Mouse (Mus musculus) liver, embryonic 14.5 days (tissue): ENCODE results near the gene Sec23b. TPM values are rescaled to one million over a fixed set of nuclear protein-coding genes. Genes with fewer than 3 reads are reported as not detected.

Source experiments
- ATAC-seq: fragments of 200-750 bp; cut with Nextera tagmentation; 2 replicates; pipeline ENCODE4 v1.8.0; 2017; ENCODE audit warnings: moderate number of reproducible peaks, mild to moderate bottlenecking, moderate library complexity; ENCODE audit not compliant: insufficient read depth
- DNase-seq, 3 experiments: peaks; one replicate each; pipeline ENCODE4 v3.0.0-alpha.2; 2012 to 2013; ENCODE audit warnings: low read depth in 3 of 3, low spot score in 3 of 3
- H3K27ac ChIP-seq: fragments of 300-500 bp; sonication (generic); 2 replicates; pipeline ENCODE4 v1.5.1; 2014; ENCODE audit warnings: moderate library complexity, mild to moderate bottlenecking, control low read depth, inconsistent platforms
- H3K27me3 ChIP-seq: fragments of 300-500 bp; sonication (generic); 2 replicates; pipeline ENCODE4 v1.6.1; 2014; ENCODE audit warnings: mild to moderate bottlenecking, low read length, moderate library complexity; ENCODE audit not compliant: control insufficient read depth, insufficient read depth
- H3K36me3 ChIP-seq: fragments of 300-500 bp; sonication (generic); replicated peaks from 2 replicates; pipeline ENCODE4 v1.6.1; 2014; ENCODE audit warnings: low read depth; ENCODE audit not compliant: control insufficient read depth, insufficient read depth
- H3K4me1 ChIP-seq, 2 experiments: fragments of 200-500 bp in 1 of 2; fragments of 300-500 bp in 1 of 2; sonication (generic) in 1 of 2; replicated peaks; 2 replicates each; pipeline ENCODE4 v1.6.1; 2012 to 2014; ENCODE audit warnings: antibody characterized with exemption in 1 of 2, inconsistent platforms in 1 of 2, low read length in 1 of 2; ENCODE audit not compliant: control insufficient read depth in 2 of 2, insufficient read depth in 2 of 2
- H3K4me2 ChIP-seq: fragments of 300-500 bp; sonication (generic); 2 replicates; pipeline ENCODE4 v1.6.1; 2014; ENCODE audit warnings: low read depth, mild to moderate bottlenecking, control low read depth, moderate library complexity
- H3K4me3 ChIP-seq, 2 experiments: fragments of 200-500 bp in 1 of 2; fragments of 300-500 bp in 1 of 2; sonication (generic) in 1 of 2; 2 replicates each; pipeline ENCODE4 v1.5.1; 2012 to 2014; ENCODE audit warnings: low read depth in 2 of 2, low read length in 2 of 2, mild to moderate bottlenecking in 2 of 2, control low read depth in 1 of 2, inconsistent platforms in 1 of 2, moderate library complexity in 1 of 2; ENCODE audit not compliant: insufficient read depth in 1 of 2
- H3K9ac ChIP-seq: fragments of 300-500 bp; sonication (generic); replicated peaks from 2 replicates; pipeline ENCODE4 v1.6.1; 2014; ENCODE audit warnings: mild to moderate bottlenecking, control low read depth, moderate library complexity
- H3K9me3 ChIP-seq: fragments of 300-500 bp; sonication (generic); 2 replicates; pipeline ENCODE4 v1.6.1; 2016; ENCODE audit warnings: low read length, mixed read lengths; ENCODE audit not compliant: control insufficient read depth
- CTCF ChIP-seq: IDR thresholded peaks from 2 replicates; pipeline ENCODE4 v1.5.1; 2016; ENCODE audit warnings: antibody characterized with exemption, low read depth, control low read depth
- EP300 ChIP-seq: IDR thresholded peaks from 2 replicates; pipeline ENCODE4 v1.6.1; 2016; ENCODE audit warnings: antibody characterized with exemption, low read depth
- WGBS: fragments of 180-500 bp; shearing (Covaris S2); extraction: QIAGEN DNeasy Blood & Tissue Kit; methylation state at CpG from one replicate; pipeline ENCODE4 v1.1.7; 2014; ENCODE audit not compliant: insufficient replicate concordance; 5-methylcytosine and 5-hydroxymethylcytosine counted together
- polyA plus RNA-seq, 2 experiments: library from polyadenylated mRNA; depleted of rRNA in 1 of 2; stranded (reverse) in 1 of 2; unstranded in 1 of 2; fragments of >200 nt; fragmentation: Nextera tagmentation in 1 of 2; extraction: Ambion mirVana in 1 of 2; gene quantifications; 2 replicates each; pipeline versions ENCODE4 v1.2.1 to v1.2.3; 2012 to 2014

Gene Sec23b
- polyA plus RNA-seq, 2 experiments = 27.9 to 46.5 TPM

DNA sequence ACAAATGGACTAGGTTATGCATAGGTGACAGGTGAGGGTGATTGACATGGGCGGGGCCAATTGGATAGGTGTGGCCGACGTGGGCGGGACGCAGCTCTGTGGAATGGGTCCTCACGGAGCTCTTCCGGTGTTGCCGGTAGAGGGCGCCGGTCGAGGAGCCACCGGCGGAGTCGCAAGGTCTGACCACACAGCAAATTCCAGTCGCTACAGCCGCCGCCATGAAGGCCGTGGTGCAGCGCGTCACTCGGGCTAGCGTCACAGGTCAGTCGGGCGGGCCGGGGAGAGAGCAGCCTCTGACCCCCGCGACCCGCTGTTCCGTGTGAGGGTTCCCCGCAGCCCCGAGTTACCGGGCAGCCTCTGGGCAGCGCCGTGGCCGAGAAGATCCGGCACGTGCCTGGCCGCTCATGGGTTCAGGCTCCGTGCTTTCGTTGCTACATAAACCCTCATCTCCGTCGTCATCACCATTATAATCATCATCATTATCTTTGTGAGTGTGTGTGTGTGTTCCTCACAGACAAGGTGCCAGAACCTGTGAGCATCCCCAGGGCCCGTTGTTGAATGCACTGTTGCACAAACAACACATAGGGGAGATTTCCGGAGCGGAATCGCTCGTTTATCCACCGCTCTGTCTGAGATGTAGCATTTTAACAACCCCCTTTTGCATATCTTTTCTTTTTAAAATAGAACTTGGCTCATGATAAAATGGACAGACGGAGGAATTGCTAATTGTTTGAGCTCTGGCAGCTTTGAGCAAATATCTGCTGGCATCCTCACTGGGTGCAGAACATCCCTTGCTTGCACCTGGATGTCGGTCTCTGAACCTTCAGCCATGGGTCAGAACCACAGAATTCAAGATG lies 44.0 kb downstream of the Sec23b start, which contains the start of gene Dtd1:
TSS of gene Dtd1 (plus strand) at position 67 of the 857 bp plus-strand sequence.
- Histone ChIP-seq H3K4me2 (peak within 1 kb of the TSS; percentile 87), H3K4me1 (peaks cover 0 to 5% of the 10 kb centered on the region in 2 experiments; a peak in 3 of 4 replicates), H3K27ac (no peak within 1 kb of the TSS), H3K27me3 (no peaks in the 10 kb centered on the region), H3K9me3 (no peaks in the 10 kb centered on the region), H3K4me3 (peak within 1 kb of the TSS; percentile 69 to 81), H3K36me3 (no peaks in the 10 kb centered on the region), H3K9ac (peak within 1 kb of the TSS; percentile 71)
- 1% methylated on average over 50 of the region's 50 CpGs for WGBS
- ATAC-seq = peak; percentile 97
- no peak for TF ChIP-seq EP300
- TF ChIP-seq CTCF = peak; percentile 96
- DNase-seq = peak; percentile 76 to 81 (median 79)

GRCm38 (mm10) chr2:144601576-144601975 lies 45.5 kb downstream of the Sec23b start:
- no peaks in the 10 kb centered on the region for H3K9me3 ChIP-seq
- H3K4me1 ChIP-seq = peaks cover 0 to 5% of the 10 kb centered on the region in 2 experiments; a peak in 3 of 4 replicates
- TF ChIP-seq EP300 (no peak), CTCF (no peak)
- no peak overlapping the region for H3K9ac ChIP-seq
- WGBS = 61% methylated on average over 1 of the region's 1 CpGs
- no peak overlapping the region for H3K4me2 ChIP-seq
- no peaks in the 10 kb centered on the region for H3K36me3 ChIP-seq
- H3K4me3 ChIP-seq = no peak overlapping the region
- ATAC-seq (no peak), DNase-seq (no peak)
- no peaks in the 10 kb centered on the region for H3K27me3 ChIP-seq
- H3K27ac ChIP-seq = no peak overlapping the region

- H3K9ac ChIP-seq = no peak overlapping the region
- H3K36me3 ChIP-seq = no peaks in the 10 kb centered on the region
- no peaks in the 10 kb centered on the region for H3K9me3 ChIP-seq
- TF ChIP-seq CTCF (no peak), EP300 (no peak)
- DNase-seq = no peak
- peaks cover 0 to 5% of the 10 kb centered on the region in 2 experiments; a peak in 2 of 4 replicates for H3K4me1 ChIP-seq
- no peak for ATAC-seq
- H3K27ac ChIP-seq = no peak overlapping the region
- no peak overlapping the region for H3K4me2 ChIP-seq
- 79% methylated on average over 6 of the region's 6 CpGs for WGBS
- H3K27me3 ChIP-seq = no peaks in the 10 kb centered on the region
- H3K4me3 ChIP-seq = no peak overlapping the region
These were observed 57.9 kb downstream of the Sec23b start for GRCm38 (mm10) chr2:144613956-144614355.

DNA sequence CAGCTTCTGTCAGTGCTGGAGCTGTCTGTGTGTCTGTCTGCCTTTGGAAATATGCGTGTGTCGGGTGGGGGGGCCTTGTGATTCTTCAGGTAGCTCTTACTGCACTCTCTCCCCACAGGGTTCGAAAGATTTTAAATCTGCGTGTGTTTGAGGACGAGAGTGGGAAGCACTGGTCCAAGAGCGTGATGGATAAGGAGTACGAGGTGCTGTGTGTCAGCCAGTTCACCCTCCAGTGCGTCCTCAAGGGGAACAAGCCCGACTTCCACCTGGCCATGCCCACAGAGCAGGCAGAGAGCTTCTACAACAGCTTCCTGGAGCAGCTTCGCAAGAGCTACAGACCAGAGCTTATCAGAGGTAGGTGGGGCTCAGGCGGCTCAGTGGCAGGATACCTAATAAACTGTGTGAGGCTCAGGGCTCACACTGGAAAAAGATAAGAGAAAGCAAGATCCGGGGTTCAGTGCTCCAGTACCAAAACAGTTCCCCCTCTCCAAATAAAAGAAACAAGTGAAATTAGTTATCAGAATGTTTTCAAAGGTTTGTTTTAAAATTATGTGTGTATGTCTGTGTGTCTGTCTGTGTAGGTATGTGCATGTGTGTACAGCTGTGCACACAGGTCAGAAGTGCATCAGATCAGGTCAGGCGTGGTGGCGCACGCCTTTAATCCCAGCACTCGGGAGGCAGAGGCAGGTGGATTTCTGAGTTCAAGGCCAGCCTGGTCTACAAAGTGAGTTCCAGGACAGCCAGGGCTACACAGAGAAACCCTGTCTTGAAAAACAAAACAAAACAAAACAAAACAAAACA lies 61.2 kb downstream of the Sec23b start:
- no peak overlapping the region for H3K9ac ChIP-seq
- H3K4me3 ChIP-seq = no peak overlapping the region
- H3K27ac ChIP-seq = no peak overlapping the region
- H3K36me3 ChIP-seq = no peaks in the 10 kb centered on the region
- ATAC-seq = peak; percentile 61; the same call in 1 of the 2 replicates
- no peak overlapping the region for H3K4me2 ChIP-seq
- 47% methylated on average over 16 of the region's 16 CpGs for WGBS
- H3K9me3 ChIP-seq = no peaks in the 10 kb centered on the region
- H3K4me1 ChIP-seq = peaks cover 0 to 5% of the 10 kb centered on the region in 2 experiments; a peak in 2 of 4 replicates
- TF ChIP-seq EP300 (no peak), CTCF (no peak)
- no peak for DNase-seq
- no peaks in the 10 kb centered on the region for H3K27me3 ChIP-seq
